Mouse (Mus musculus) gastrocnemius, postnatal 36 days (tissue): ENCODE data around the gene Lrrc1. TPM values are rescaled to one million over a fixed set of nuclear protein-coding genes. Genes with fewer than 3 reads are reported as not detected.
A peak's percentile ranks its signal among the peaks of the same experiment; 100 is the strongest.
"Not testable (repeated sequence)": the region's sequence is repeated elsewhere in the genome, so short reads cannot be mapped to it uniquely, and the experiment has no call there.

ENCODE experiments used
- DNase-seq, 2 experiments: peaks; one replicate each; pipeline ENCODE4 v3.0.0; 2022
- intact Hi-C: fragments of 180-260 bp; cut with DNase I; formaldehyde crosslinking; loops from one replicate; pipeline ENCODE4 v1.15.1; 2025
- long read RNA-seq, 2 experiments: library from polyadenylated mRNA; stranded (forward); transcript quantifications; one replicate each; pipeline ENCODE4 v2.0.0; 2021
- total RNA-seq, 2 experiments: library from RNA; stranded (reverse); gene quantifications; 2 replicates each; pipeline ENCODE4 v1.2.3; 2021

The Lrrc1 gene
- under 1 TPM; 0.39 to 0.94 TPM for total RNA-seq
- long read RNA-seq, experiment 1: 0 reads
- long read RNA-seq, experiment 2: 0 reads

- intact Hi-C loops: no loop called here
- DNase-seq: peak; percentile 73 to 81
Observed at GRCm38 (mm10) chr9:77544354-77545067, at the start of gene Lrrc1. Gene Lrrc1 (minus strand): TSS chr9:77544870.

- intact Hi-C loops: loop anchor here (10.0 kb wide), 1 partner anchor 452 kb away; no protein-coding TSS in a partner anchor
Observed at GRCm38 (mm10) chr9:77592423-77592822, 47.8 kb upstream of the Lrrc1 start.

GRCm38 (mm10) chr9:77589496-77589895 lies 44.8 kb upstream of the Lrrc1 start:
- intact Hi-C loops: no loop called here
- no peak for DNase-seq

More at GRCm38 (mm10) chr9:77592423-77592822, 47.8 kb upstream of the Lrrc1 start:
- DNase-seq: no peak

- intact Hi-C loops: no loop called here
- no peak for DNase-seq
Observed at GRCm38 (mm10) chr9:77587616-77588015, 42.9 kb upstream of the Lrrc1 start.

GRCm38 (mm10) chr9:77586806-77587591 lies 42.3 kb upstream of the Lrrc1 start:
- intact Hi-C loops: no loop called here

GRCm38 (mm10) chr9:77584746-77585145 lies 40.1 kb upstream of the Lrrc1 start:
- no peak for DNase-seq
- intact Hi-C loops: no loop called here

More at GRCm38 (mm10) chr9:77586806-77587591, 42.3 kb upstream of the Lrrc1 start:
- no peak for DNase-seq

- intact Hi-C loops: no loop called here
- no peak for DNase-seq
Observed at GRCm38 (mm10) chr9:77583302-77583701, 38.6 kb upstream of the Lrrc1 start.

- no peak for DNase-seq
- intact Hi-C loops: no loop called here
Observed at GRCm38 (mm10) chr9:77579827-77580226, 35.2 kb upstream of the Lrrc1 start.

- intact Hi-C loops: no loop called here
Observed at GRCm38 (mm10) chr9:77577931-77578330, 33.3 kb upstream of the Lrrc1 start.

GRCm38 (mm10) chr9:77577409-77577808 lies 32.7 kb upstream of the Lrrc1 start:
- no peak for DNase-seq
- intact Hi-C loops: no loop called here

More at GRCm38 (mm10) chr9:77577931-77578330, 33.3 kb upstream of the Lrrc1 start:
- DNase-seq: no peak

GRCm38 (mm10) chr9:77576320-77576719 lies 31.6 kb upstream of the Lrrc1 start:
- no peak for DNase-seq
- intact Hi-C loops: no loop called here

- DNase-seq, intact Hi-C loops: not testable (repeated sequence)
Observed at GRCm38 (mm10) chr9:77574996-77575395, 30.3 kb upstream of the Lrrc1 start.

- no peak for DNase-seq
- intact Hi-C loops: no loop called here
Observed at GRCm38 (mm10) chr9:77571851-77572250, 27.2 kb upstream of the Lrrc1 start.

- no peak for DNase-seq
- intact Hi-C loops: no loop called here
Observed at GRCm38 (mm10) chr9:77568789-77569506, 24.3 kb upstream of the Lrrc1 start.

GRCm38 (mm10) chr9:77561827-77562226 lies 17.2 kb upstream of the Lrrc1 start:
- no peak for DNase-seq
- intact Hi-C loops: no loop called here

GRCm38 (mm10) chr9:77557963-77558362 lies 13.3 kb upstream of the Lrrc1 start:
- no peak for DNase-seq
- intact Hi-C loops: no loop called here

- intact Hi-C loops: no loop called here
- no peak for DNase-seq
Observed at GRCm38 (mm10) chr9:77557181-77557580, 12.5 kb upstream of the Lrrc1 start.

GRCm38 (mm10) chr9:77556435-77556834 lies 11.8 kb upstream of the Lrrc1 start:
- intact Hi-C loops: no loop called here
- DNase-seq: no peak

GRCm38 (mm10) chr9:77553465-77553864 lies 8.8 kb upstream of the Lrrc1 start:
- no peak for DNase-seq
- intact Hi-C loops: no loop called here

GRCm38 (mm10) chr9:77551036-77551512 lies 6.4 kb upstream of the Lrrc1 start:
- no peak for DNase-seq
- intact Hi-C loops: no loop called here

GRCm38 (mm10) chr9:77546010-77546409 lies 1.3 kb upstream of the Lrrc1 start:
- no peak for DNase-seq
- intact Hi-C loops: no loop called here
